Mouse (Mus musculus): ENCODE results near the gene 1810049J17Rik. TPM values are rescaled to one million over a fixed set of nuclear protein-coding genes. Genes with fewer than 3 reads are reported as not detected.

Gene 1810049J17Rik
- polyA plus RNA-seq, 1 experiment: 3.1 TPM

Other genes starting within 250 kb of the 1810049J17Rik start
- gene Zfr, start 204.1 kb downstream of the 1810049J17Rik start, polyA plus RNA-seq (2012; ENCODE audit: insufficient read depth, insufficient read length, missing spikeins): 45.3 and 50.3 TPM in 2 replicates
- gene Mtmr12, start 116.9 kb downstream of the 1810049J17Rik start, polyA plus RNA-seq (2012; ENCODE audit: insufficient read depth, insufficient read length, missing spikeins): 3.6 and 5.4 TPM in 2 replicates
- gene Golph3, start 449 bp downstream of the 1810049J17Rik start, polyA plus RNA-seq (2012; ENCODE audit: insufficient read depth, insufficient read length, missing spikeins): 81.3 and 89.4 TPM in 2 replicates

Data from brown adipose tissue, adult 24 weeks (tissue).